Mouse (Mus musculus): ENCODE measurements around the gene Tmem110.

The Tmem110 gene

GRCm38 (mm10) chr14:30825476-30826131, at the start of gene Tmem110:
Gene Tmem110 (plus strand): TSS chr14:30825590.
- peak; percentile 91 for DNase-seq

- DNase-seq: no peak
These were observed 40.8 kb upstream of the Tmem110 start for GRCm38 (mm10) chr14:30784614-30785013.

GRCm38 (mm10) chr14:30789471-30789870, 35.9 kb upstream of the Tmem110 start:
- no peak for DNase-seq

- no peak for DNase-seq
These were observed 32.5 kb upstream of the Tmem110 start for GRCm38 (mm10) chr14:30792871-30793270.

- no peak for DNase-seq
These were observed 23.6 kb upstream of the Tmem110 start for GRCm38 (mm10) chr14:30801756-30802155.

- DNase-seq: no peak
These were observed 4.3 kb upstream of the Tmem110 start for GRCm38 (mm10) chr14:30821136-30821535.

- no peak for DNase-seq
These were observed 864 bp upstream of the Tmem110 start for GRCm38 (mm10) chr14:30824456-30824995.

GRCm38 (mm10) chr14:30825021-30825475, 342 bp upstream of the Tmem110 start:
- no peak for DNase-seq

- no peak for DNase-seq
These were observed 1.1 kb downstream of the Tmem110 start for GRCm38 (mm10) chr14:30826174-30827140.

GRCm38 (mm10) chr14:30827480-30827879, 2.1 kb downstream of the Tmem110 start:
- DNase-seq: no peak

- DNase-seq: no peak
These were observed 2.7 kb downstream of the Tmem110 start for GRCm38 (mm10) chr14:30828077-30828476.

- peak; percentile 34 for DNase-seq
These were observed 3.5 kb downstream of the Tmem110 start for GRCm38 (mm10) chr14:30828635-30829460.

GRCm38 (mm10) chr14:30837416-30837996, 12.1 kb downstream of the Tmem110 start:
- DNase-seq: no peak

GRCm38 (mm10) chr14:30843701-30844100, 18.3 kb downstream of the Tmem110 start:
- no peak for DNase-seq

- DNase-seq: no peak
These were observed 25.1 kb downstream of the Tmem110 start for GRCm38 (mm10) chr14:30850504-30850903.

- no peak for DNase-seq
These were observed 26.9 kb downstream of the Tmem110 start for GRCm38 (mm10) chr14:30852325-30852724.

- DNase-seq: no peak
These were observed 29.9 kb downstream of the Tmem110 start for GRCm38 (mm10) chr14:30855316-30855715.

- no peak for DNase-seq
These were observed 31.6 kb downstream of the Tmem110 start for GRCm38 (mm10) chr14:30856885-30857507.

- DNase-seq: peak; percentile 54
These were observed 32.6 kb downstream of the Tmem110 start for GRCm38 (mm10) chr14:30857990-30858389.

- peak; percentile 24 for DNase-seq
These were observed 36.2 kb downstream of the Tmem110 start for GRCm38 (mm10) chr14:30861421-30862125.

- DNase-seq: no peak
These were observed 37.0 kb downstream of the Tmem110 start for GRCm38 (mm10) chr14:30862368-30862767.
